Mouse (Mus musculus) megakaryocyte, embryonic 14.5 days (primary cell): ENCODE data around the gene E030025P04Rik. TPM values are rescaled to one million over a fixed set of nuclear protein-coding genes. Genes with fewer than 3 reads are reported as not detected.

Experiments used
- H3K27me3 ChIP-seq: replicated peaks from 2 replicates; pipeline ENCODE3; 2012; ENCODE audit warnings: inconsistent platforms
- H3K36me3 ChIP-seq: replicated peaks from 2 replicates; pipeline ENCODE3; 2012; ENCODE audit warnings: low read length, inconsistent platforms, mixed read lengths
- H3K4me1 ChIP-seq: 2 replicates; pipeline ENCODE4 v1.6.1; 2012; ENCODE audit warnings: inconsistent platforms
- H3K4me3 ChIP-seq: replicated peaks from 2 replicates; pipeline ENCODE3; 2012; ENCODE audit warnings: moderate library complexity, mild to moderate bottlenecking, inconsistent platforms
- H3K9me3 ChIP-seq: 2 replicates; pipeline ENCODE4 v1.6.1; 2012; ENCODE audit warnings: inconsistent platforms
- FLI1 ChIP-seq: IDR thresholded peaks from 2 replicates; pipeline ENCODE4 v1.6.1; 2012; ENCODE audit warnings: low read length, inconsistent platforms, mixed read lengths
- GATA1 ChIP-seq: IDR thresholded peaks from 3 replicates; pipeline ENCODE4 v1.6.1; 2012; ENCODE audit warnings: mixed read lengths, low read length, inconsistent platforms, borderline replicate concordance
- polyA plus RNA-seq: library from polyadenylated mRNA; stranded (reverse); fragments of >175 nt; gene quantifications from 2 replicates; pipeline ENCODE4 v1.2.3, GENCODE M21; 2012; ENCODE audit warnings: low replicate concordance; ENCODE audit not compliant: insufficient read depth

E030025P04Rik gene
- polyA plus RNA-seq, 1 experiment = not detected

GRCm38 (mm10) chr11:109170771-109171170 is 26.6 kb upstream of the E030025P04Rik start:
- H3K9me3 ChIP-seq = peaks cover 71% of the 10 kb centered on the region
- no peak for TF ChIP-seq GATA1
- no peak for TF ChIP-seq FLI1
- H3K36me3 ChIP-seq = no peaks in the 10 kb centered on the region
- H3K4me3 ChIP-seq = no peak overlapping the region
- no peaks in the 10 kb centered on the region for H3K4me1 ChIP-seq
- no peaks in the 10 kb centered on the region for H3K27me3 ChIP-seq

GRCm38 (mm10) chr11:109157694-109158093 is 13.5 kb upstream of the E030025P04Rik start:
- Histone ChIP-seq H3K4me1 (no peaks in the 10 kb centered on the region), H3K9me3 (peaks cover 21% of the 10 kb centered on the region), H3K36me3 (no peaks in the 10 kb centered on the region), H3K4me3 (no peak overlapping the region), H3K27me3 (no peaks in the 10 kb centered on the region)
- TF ChIP-seq GATA1 = no peak
- TF ChIP-seq FLI1 = no peak

- Histone ChIP-seq H3K4me1 (no peaks in the 10 kb centered on the region), H3K4me3 (no peak overlapping the region), H3K36me3 (no peaks in the 10 kb centered on the region), H3K27me3 (no peaks in the 10 kb centered on the region), H3K9me3 (no peaks in the 10 kb centered on the region)
- TF ChIP-seq GATA1 (no peak), FLI1 (no peak)
Measured at GRCm38 (mm10) chr11:109144890-109145341, 747 bp upstream of the E030025P04Rik start.

- Histone ChIP-seq H3K4me3 (no peak overlapping the region), H3K9me3 (no peaks in the 10 kb centered on the region), H3K4me1 (no peaks in the 10 kb centered on the region), H3K36me3 (no peaks in the 10 kb centered on the region), H3K27me3 (no peaks in the 10 kb centered on the region)
- TF ChIP-seq GATA1 (no peak), FLI1 (no peak)
Measured at GRCm38 (mm10) chr11:109126482-109126881, 17.7 kb downstream of the E030025P04Rik start.

GRCm38 (mm10) chr11:109125451-109125850 is 18.7 kb downstream of the E030025P04Rik start:
- no peaks in the 10 kb centered on the region for H3K27me3 ChIP-seq
- no peaks in the 10 kb centered on the region for H3K9me3 ChIP-seq
- H3K4me1 ChIP-seq = no peaks in the 10 kb centered on the region
- no peaks in the 10 kb centered on the region for H3K36me3 ChIP-seq
- TF ChIP-seq GATA1 = no peak
- no peak for TF ChIP-seq FLI1
- no peak overlapping the region for H3K4me3 ChIP-seq

DNA sequence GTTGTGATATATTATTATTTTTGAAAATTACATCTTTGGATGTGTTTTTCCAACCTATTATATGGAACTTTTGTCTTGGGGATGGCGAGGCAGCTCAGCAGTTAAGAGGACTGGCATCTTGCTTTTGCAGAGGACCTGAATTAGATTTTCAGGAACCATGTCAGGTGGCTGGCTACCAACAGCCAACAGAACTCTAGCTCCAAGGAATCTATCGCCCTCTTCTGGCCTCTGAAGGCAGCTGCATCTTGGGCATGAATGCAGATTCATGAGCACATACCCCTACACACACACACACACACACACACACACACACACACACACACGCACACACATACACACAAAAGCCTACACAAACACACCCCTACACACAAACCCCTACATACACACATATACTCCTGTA is 19.9 kb downstream of the E030025P04Rik start:
- TF ChIP-seq FLI1 (no peak), GATA1 (no peak)
- H3K4me1 ChIP-seq = no peaks in the 10 kb centered on the region
- H3K9me3 ChIP-seq = no peaks in the 10 kb centered on the region
- no peaks in the 10 kb centered on the region for H3K27me3 ChIP-seq
- no peak overlapping the region for H3K4me3 ChIP-seq
- H3K36me3 ChIP-seq = no peaks in the 10 kb centered on the region

GRCm38 (mm10) chr11:109109826-109110346 is 34.3 kb downstream of the E030025P04Rik start:
- Histone ChIP-seq H3K27me3 (peaks cover 6% of the 10 kb centered on the region), H3K4me1 (no peaks in the 10 kb centered on the region), H3K36me3 (no peaks in the 10 kb centered on the region), H3K9me3 (peaks cover 5% of the 10 kb centered on the region), H3K4me3 (no peak overlapping the region)
- no peak for TF ChIP-seq FLI1
- no peak for TF ChIP-seq GATA1

DNA sequence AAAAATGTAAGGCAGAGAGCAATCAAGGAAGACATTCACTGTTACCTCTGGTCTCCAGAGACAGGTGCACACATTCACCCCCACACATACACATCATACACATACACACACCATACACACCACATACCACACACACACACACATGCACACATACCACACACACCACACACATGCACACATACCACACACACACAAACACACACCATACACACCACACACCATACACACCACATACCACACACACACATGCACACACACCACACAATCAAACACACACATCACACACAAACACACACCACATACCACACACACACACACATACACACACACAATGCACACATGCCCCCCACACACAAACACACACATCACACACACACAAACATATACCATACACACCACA is 35.1 kb downstream of the E030025P04Rik start:
- Histone ChIP-seq H3K27me3 (peaks cover 6% of the 10 kb centered on the region), H3K36me3 (no peaks in the 10 kb centered on the region), H3K4me3 (no peak overlapping the region), H3K4me1 (no peaks in the 10 kb centered on the region), H3K9me3 (peaks cover 5% of the 10 kb centered on the region)
- TF ChIP-seq GATA1 = no peak
- no peak for TF ChIP-seq FLI1

DNA sequence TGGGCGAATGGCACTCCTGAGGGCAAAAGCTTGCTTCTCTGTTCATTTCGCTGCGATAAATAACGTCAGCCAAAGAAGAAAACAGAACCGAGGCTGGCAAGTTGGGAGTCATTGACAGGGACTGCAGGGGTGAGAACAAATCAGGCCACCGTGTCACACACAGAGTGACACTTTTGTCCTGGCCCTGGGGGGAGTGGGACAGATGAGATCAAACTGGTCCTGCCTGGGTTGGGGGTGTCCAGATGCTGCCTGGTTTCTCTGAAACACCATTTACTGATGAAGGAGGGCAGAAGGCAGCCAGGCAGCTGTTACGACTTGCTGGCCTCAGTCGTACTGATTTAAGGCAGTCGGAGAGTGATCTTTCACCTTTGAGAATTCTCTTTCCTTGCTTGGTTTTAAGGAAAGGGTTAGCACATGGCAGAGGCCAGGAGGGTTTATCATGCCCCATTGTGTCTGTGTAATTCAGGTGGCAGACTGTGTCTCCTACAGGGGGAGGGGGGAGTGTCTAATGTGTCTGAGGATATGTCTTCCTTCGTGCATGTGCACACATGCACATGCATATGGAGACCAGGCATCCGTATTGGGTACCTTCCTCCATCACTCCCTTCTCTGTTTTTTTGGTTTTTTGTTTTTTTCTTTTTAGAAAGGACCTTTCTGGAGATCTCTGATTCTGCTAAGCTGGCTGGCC is 36.5 kb downstream of the E030025P04Rik start:
- H3K4me1 ChIP-seq = no peaks in the 10 kb centered on the region
- TF ChIP-seq FLI1 (no peak), GATA1 (no peak)
- H3K27me3 ChIP-seq = peaks cover 6% of the 10 kb centered on the region
- H3K36me3 ChIP-seq = no peaks in the 10 kb centered on the region
- H3K4me3 ChIP-seq = no peak overlapping the region
- H3K9me3 ChIP-seq = no peaks in the 10 kb centered on the region

DNA sequence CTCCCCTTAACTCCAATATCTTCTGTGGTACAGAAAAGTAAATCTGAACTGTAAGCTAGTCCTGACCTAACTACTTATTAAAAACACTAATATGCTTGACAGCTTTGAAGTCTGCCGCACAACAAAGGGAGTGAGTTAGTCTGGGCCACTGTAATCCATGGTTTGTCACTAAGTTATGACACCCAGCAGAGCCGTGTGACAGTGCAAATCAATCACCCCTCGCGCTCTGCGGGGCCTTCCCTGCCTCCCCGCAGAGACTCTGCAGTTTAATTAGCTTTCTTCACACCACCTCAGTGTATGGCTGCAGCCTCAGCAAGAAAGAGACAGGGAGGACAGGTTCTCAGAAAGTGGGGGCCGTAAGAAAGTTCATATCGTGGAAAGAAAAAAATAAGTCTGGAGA is 37.4 kb downstream of the E030025P04Rik start:
- Histone ChIP-seq H3K9me3 (no peaks in the 10 kb centered on the region), H3K4me1 (no peaks in the 10 kb centered on the region), H3K27me3 (peaks cover 6% of the 10 kb centered on the region), H3K36me3 (no peaks in the 10 kb centered on the region), H3K4me3 (no peak overlapping the region)
- TF ChIP-seq GATA1 (no peak), FLI1 (no peak)

DNA sequence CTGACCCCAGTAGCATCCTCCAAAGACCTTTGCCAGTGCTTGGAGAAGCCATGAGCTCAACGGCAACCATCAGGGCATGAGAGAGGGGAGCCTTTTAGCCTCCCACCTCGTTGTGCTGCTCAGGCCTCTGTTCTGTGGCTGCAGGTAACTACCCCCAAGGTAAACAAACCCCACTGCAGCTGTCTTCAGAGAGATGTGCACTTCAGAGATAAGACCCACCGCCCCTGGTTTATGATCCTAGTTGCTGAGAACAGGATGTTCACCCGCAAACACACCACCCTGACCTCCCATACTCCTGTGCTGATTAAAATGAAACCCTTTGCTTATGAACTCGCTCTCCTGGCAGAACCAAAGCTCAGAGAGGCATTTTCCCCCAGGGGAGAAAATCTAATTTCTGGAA is 38.0 kb downstream of the E030025P04Rik start:
- Histone ChIP-seq H3K4me1 (no peaks in the 10 kb centered on the region), H3K4me3 (no peak overlapping the region), H3K36me3 (no peaks in the 10 kb centered on the region), H3K27me3 (peaks cover 6% of the 10 kb centered on the region), H3K9me3 (no peaks in the 10 kb centered on the region)
- no peak for TF ChIP-seq FLI1
- no peak for TF ChIP-seq GATA1
